Mouse (Mus musculus): ENCODE data around the gene Gm42417. TPM values are rescaled to one million over a fixed set of nuclear protein-coding genes. Genes with fewer than 3 reads are reported as not detected.

The Gm42417 gene
- total and polyA plus RNA-seq, 2 experiments from 2014 or later = not detected

DNA sequence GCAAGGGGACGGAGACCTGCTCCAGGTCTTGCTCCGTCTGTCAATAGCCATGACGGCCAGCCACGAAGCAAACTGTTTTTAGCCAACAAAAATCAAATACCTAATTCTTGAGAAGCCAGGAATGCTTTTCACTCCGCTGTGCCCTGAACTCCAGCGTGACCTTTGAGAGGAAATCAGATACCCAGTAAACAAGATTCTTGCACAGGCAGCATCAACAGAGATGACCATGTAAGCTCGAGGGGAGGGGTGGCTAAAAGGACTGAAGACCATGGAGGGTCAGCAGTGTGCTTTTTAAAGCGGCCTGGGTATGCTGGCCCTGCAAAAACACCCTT is 2.9 kb downstream of the Gm42417 start:
- no peaks in the 10 kb centered on the region for H3K27me3 ChIP-seq (ENCODE audit: control insufficient read depth, insufficient read depth, low read length)
- H3K27ac ChIP-seq (ENCODE audit: low read depth) = peak overlapping the region; percentile 96
- TF ChIP-seq EP300 (IDR thresholded peaks at IDR 0.05; ENCODE audit: low read depth) = no peak
- TF ChIP-seq CTCF (IDR thresholded peaks at IDR 0.05; ENCODE audit: low read depth) = no peak
- no peak overlapping the region for H3K4me2 ChIP-seq (ENCODE audit: low read depth, low read length)
- WGBS = 24% methylated on average over 8 of the region's 8 CpGs
- peaks cover 48% of the 10 kb centered on the region for H3K4me1 ChIP-seq (ENCODE audit: control insufficient read depth, insufficient read depth)
- no peak overlapping the region for H3K4me3 ChIP-seq (ENCODE audit: low read depth, low read length)
- DNase-seq (ENCODE audit: low spot score) (no peak), ATAC-seq (ENCODE audit: insufficient read depth, low read depth) (no peak)
- no peak overlapping the region for H3K9ac ChIP-seq (replicated peaks; ENCODE audit: low read depth, low read length)
- H3K36me3 ChIP-seq (replicated peaks; ENCODE audit: control insufficient read depth, insufficient read depth, low read length) = peaks cover 23% of the 10 kb centered on the region
- H3K9me3 ChIP-seq (replicated peaks; ENCODE audit: control insufficient read depth, low read length) = no peaks in the 10 kb centered on the region

DNA sequence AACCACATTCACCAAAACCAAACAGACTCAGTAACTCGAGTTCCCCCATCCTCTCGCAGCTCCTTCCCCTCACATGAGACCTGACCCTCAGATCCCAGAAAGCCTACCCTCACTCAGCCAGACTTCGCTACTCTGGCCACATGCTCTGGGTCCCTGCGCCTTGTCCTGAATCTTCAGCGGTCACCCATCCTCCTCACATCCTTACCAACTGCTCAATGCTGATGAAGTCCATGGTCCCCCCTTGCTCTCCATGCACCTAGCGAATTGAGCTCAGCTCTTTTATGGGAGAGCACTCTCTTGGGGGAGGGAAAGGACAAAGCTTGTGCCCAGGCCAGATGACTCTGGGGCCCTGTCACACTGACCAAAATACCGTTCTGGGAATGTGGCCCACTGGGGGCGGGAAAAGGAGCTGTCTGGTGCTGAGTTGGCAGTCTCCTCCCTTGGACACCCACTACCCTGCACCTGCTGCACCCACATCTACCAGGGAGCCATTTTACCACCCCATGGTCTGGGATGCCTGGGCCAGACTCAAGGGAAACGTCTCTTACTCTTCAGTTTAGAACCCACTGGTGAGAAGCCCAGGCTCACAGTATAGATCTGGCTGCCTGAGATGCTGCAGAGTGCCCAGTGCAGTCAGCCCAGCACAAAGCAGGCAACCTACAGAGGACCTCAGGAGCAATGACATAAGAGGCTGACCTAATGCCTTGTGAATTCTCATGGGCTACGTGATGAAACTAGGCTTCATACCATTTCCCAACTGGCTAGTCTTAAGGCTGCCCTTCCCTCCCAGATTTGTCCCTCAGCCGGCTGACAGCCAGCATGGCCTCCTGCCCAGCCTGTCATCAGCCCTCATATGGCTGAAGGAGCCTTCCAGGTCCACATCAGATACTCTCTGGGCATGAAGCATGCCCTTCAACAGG is 3.5 kb downstream of the Gm42417 start:
- Histone ChIP-seq H3K9me3 (replicated peaks; ENCODE audit: control insufficient read depth, low read length) (no peaks in the 10 kb centered on the region), H3K9ac (replicated peaks; ENCODE audit: low read depth, low read length) (peak overlapping the region; percentile 40), H3K27me3 (ENCODE audit: control insufficient read depth, insufficient read depth, low read length) (no peaks in the 10 kb centered on the region), H3K36me3 (replicated peaks; ENCODE audit: control insufficient read depth, insufficient read depth, low read length) (peaks cover 19% of the 10 kb centered on the region), H3K4me3 (ENCODE audit: low read depth, low read length) (no peak overlapping the region), H3K4me2 (ENCODE audit: low read depth, low read length) (peak overlapping the region; percentile 44), H3K4me1 (ENCODE audit: control insufficient read depth, insufficient read depth) (peaks cover 48% of the 10 kb centered on the region), H3K27ac (ENCODE audit: low read depth) (peak overlapping the region; percentile 96)
- peak; percentile 5; the same call in 1 of the 2 replicates for TF ChIP-seq CTCF (IDR thresholded peaks at IDR 0.05; ENCODE audit: low read depth)
- peak; percentile 68 for TF ChIP-seq EP300 (IDR thresholded peaks at IDR 0.05; ENCODE audit: low read depth)
- peak; percentile 86 for DNase-seq (ENCODE audit: low spot score)
- WGBS = 52% methylated on average over 11 of the region's 11 CpGs
- peak; percentile 59 for ATAC-seq (ENCODE audit: insufficient read depth, low read depth)

DNA sequence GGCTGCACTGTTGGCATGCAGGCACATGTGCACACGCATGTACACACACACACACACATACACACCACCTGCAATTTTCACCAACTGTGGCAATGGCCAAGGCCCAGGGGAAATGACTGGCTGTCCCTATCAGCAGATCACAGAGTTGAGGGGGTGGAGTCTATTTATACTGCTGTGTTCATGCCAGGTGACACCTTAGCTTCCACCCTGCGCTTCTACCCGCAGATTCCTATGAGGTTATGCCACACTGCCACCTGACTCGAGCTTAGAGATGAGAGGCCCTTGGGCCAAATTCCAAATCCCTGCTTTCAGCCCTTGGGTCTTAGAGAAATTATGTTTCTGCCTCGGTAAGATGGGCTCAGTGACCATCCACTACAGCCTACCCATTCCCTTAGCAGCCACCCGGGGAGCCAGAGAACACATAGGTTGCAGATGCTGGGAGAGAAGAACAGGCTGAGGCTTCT is 4.6 kb downstream of the Gm42417 start:
- Histone ChIP-seq H3K27ac (ENCODE audit: low read depth) (peak overlapping the region; percentile 96), H3K9ac (replicated peaks; ENCODE audit: low read depth, low read length) (peak overlapping the region; percentile 40; the same call in 1 of the 2 replicates), H3K36me3 (replicated peaks; ENCODE audit: control insufficient read depth, insufficient read depth, low read length) (peaks cover 11% of the 10 kb centered on the region), H3K4me3 (ENCODE audit: low read depth, low read length) (peak overlapping the region; percentile 8; the same call in 1 of the 2 replicates), H3K4me1 (ENCODE audit: control insufficient read depth, insufficient read depth) (peaks cover 48% of the 10 kb centered on the region), H3K27me3 (ENCODE audit: control insufficient read depth, insufficient read depth, low read length) (no peaks in the 10 kb centered on the region), H3K4me2 (ENCODE audit: low read depth, low read length) (peak overlapping the region; percentile 44), H3K9me3 (replicated peaks; ENCODE audit: control insufficient read depth, low read length) (no peaks in the 10 kb centered on the region)
- no peak for ATAC-seq (ENCODE audit: insufficient read depth, low read depth)
- 35% methylated on average over 6 of the region's 6 CpGs for WGBS
- TF ChIP-seq CTCF (IDR thresholded peaks at IDR 0.05; ENCODE audit: low read depth) (peak; percentile 44), EP300 (IDR thresholded peaks at IDR 0.05; ENCODE audit: low read depth) (no peak)
- DNase-seq (ENCODE audit: low spot score) = peak; percentile 68

DNA sequence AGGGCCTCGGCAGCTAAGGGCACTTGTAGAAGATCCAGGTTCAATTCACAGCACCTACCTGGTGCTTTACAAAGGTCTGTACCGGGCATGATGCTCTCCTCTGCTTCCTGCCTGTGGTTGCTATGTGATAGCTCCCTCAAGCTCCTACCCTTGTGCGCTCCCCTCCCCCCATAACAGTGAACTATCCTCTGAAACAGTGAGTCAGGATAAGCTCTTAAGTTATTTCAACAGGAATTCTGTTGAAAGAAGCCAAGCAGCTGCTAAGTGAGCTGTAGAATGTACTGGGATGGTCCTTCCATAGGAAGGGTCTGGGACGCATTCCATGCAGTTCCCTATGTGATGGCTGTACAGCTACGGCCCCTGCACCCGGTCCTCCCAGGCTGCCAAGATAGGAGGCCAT is 5.7 kb downstream of the Gm42417 start:
- ATAC-seq (ENCODE audit: insufficient read depth, low read depth) (no peak), DNase-seq (ENCODE audit: low spot score) (no peak)
- Histone ChIP-seq H3K4me3 (ENCODE audit: low read depth, low read length) (0 out of 2 replicates have a peak overlapping the region, but pooled peaks have one; percentile 4), H3K27ac (ENCODE audit: low read depth) (peak overlapping the region; percentile 96), H3K27me3 (ENCODE audit: control insufficient read depth, insufficient read depth, low read length) (no peaks in the 10 kb centered on the region), H3K4me2 (ENCODE audit: low read depth, low read length) (peak overlapping the region; percentile 44; the same call in 1 of the 2 replicates), H3K4me1 (ENCODE audit: control insufficient read depth, insufficient read depth) (peaks cover 46% of the 10 kb centered on the region), H3K36me3 (replicated peaks; ENCODE audit: control insufficient read depth, insufficient read depth, low read length) (peaks cover 9% of the 10 kb centered on the region), H3K9me3 (replicated peaks; ENCODE audit: control insufficient read depth, low read length) (no peaks in the 10 kb centered on the region), H3K9ac (replicated peaks; ENCODE audit: low read depth, low read length) (0 out of 2 replicates have a peak overlapping the region, but pooled peaks have one; percentile 4)
- 62% methylated on average over 6 of the region's 6 CpGs for WGBS
- no peak for TF ChIP-seq EP300 (IDR thresholded peaks at IDR 0.05; ENCODE audit: low read depth)
- TF ChIP-seq CTCF (IDR thresholded peaks at IDR 0.05; ENCODE audit: low read depth) = no peak

DNA sequence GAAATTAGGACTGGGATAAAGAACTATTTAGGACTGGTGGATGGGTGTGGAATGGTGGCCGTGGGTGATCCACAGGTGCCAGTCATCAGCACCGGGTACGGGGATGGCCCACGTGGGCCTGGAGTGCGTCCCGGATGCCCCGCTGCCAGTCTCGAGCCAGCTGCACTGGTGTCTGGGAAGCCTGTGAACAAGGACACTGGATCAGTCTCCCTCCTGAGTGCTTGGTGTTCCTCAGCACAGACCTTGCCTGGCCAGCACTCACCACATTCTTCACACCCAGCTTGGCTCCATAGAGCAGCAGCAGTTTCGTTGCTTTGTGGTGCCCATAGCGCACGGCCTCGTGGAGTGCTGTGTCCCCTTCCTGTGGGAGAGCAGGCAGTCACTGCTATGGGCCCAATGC is 7.8 kb downstream of the Gm42417 start:
- H3K4me1 ChIP-seq (ENCODE audit: control insufficient read depth, insufficient read depth) = peaks cover 36% of the 10 kb centered on the region
- no peaks in the 10 kb centered on the region for H3K9me3 ChIP-seq (replicated peaks; ENCODE audit: control insufficient read depth, low read length)
- DNase-seq (ENCODE audit: low spot score) (no peak), ATAC-seq (ENCODE audit: insufficient read depth, low read depth) (no peak)
- H3K9ac ChIP-seq (replicated peaks; ENCODE audit: low read depth, low read length) = no peak overlapping the region
- no peak overlapping the region for H3K4me2 ChIP-seq (ENCODE audit: low read depth, low read length)
- 57% methylated on average over 12 of the region's 12 CpGs for WGBS
- peak overlapping the region; percentile 44 for H3K27ac ChIP-seq (ENCODE audit: low read depth)
- peaks cover 14% of the 10 kb centered on the region; the same call in 1 of the 2 replicates for H3K36me3 ChIP-seq (replicated peaks; ENCODE audit: control insufficient read depth, insufficient read depth, low read length)
- TF ChIP-seq EP300 (IDR thresholded peaks at IDR 0.05; ENCODE audit: low read depth) (no peak), CTCF (IDR thresholded peaks at IDR 0.05; ENCODE audit: low read depth) (no peak)
- no peaks in the 10 kb centered on the region for H3K27me3 ChIP-seq (ENCODE audit: control insufficient read depth, insufficient read depth, low read length)
- H3K4me3 ChIP-seq (ENCODE audit: low read depth, low read length) = no peak overlapping the region

Measured in heart, postnatal 0 days (tissue).